Comparison of ENCODE assay signal across 13 mouse cellular contexts in genomic region chr7:137593570-137593969, GRCm38 (mm10).
DNase-seq lines count a peak whose midpoint lies in the region; ATAC-seq and TF ChIP-seq lines count a peak whose summit lies in the region.
"Had no signal": no experiment of that assay in that cellular context is flagged by ENCODE, and none has a peak within 500 bp of the region (broad histone marks: within the 10 kb centered on the region; RNA-seq: fewer than 3 reads in every experiment).

No protein-coding gene starts in this region.

- no peak for TF ChIP-seq CTCF in C2C12 (IDR thresholded peaks at IDR 0.05; ENCODE audit: control insufficient read depth, insufficient read depth, insufficient read length)
- no peak for TF ChIP-seq CTCF in spleen, adult 2 months (IDR thresholded peaks at IDR 0.05; ENCODE audit: extremely low read depth, insufficient read depth, insufficient read length, insufficient replicate concordance)

- intact Hi-C loops in heart, postnatal 10 days (cut with DNase I) = no loop called here
- intact Hi-C loops in gastrocnemius, postnatal 14 days (cut with DNase I; ENCODE audit: low total_unique reads) = no loop called here

- 61% methylated on average over 8 of the region's 8 CpGs for WGBS in heart, embryonic 10.5 days
- 5% methylated on average over 8 of the region's 8 CpGs for WGBS in spleen, adult 2 months
- WGBS in hindbrain, embryonic 11.5 days = 74% methylated on average over 8 of the region's 8 CpGs

- H3K4me1 ChIP-seq in heart, embryonic 10.5 days = no peaks in the 10 kb centered on the region
- H3K4me1 ChIP-seq in spleen, adult 2 months (ENCODE audit: control insufficient read depth, insufficient read depth, insufficient read length) = peaks cover 41% of the 10 kb centered on the region
- no peaks in the 10 kb centered on the region; the same call in 1 of the 2 replicates for H3K4me1 ChIP-seq in hindbrain, embryonic 11.5 days (replicated peaks; ENCODE audit: control insufficient read depth, insufficient read depth, low read length)
- H3K4me1 ChIP-seq: heart, embryonic 15.5 days; liver, embryonic 15.5 days had no signal

- H3K4me3 ChIP-seq in heart, embryonic 10.5 days = no peak overlapping the region
- H3K4me3 ChIP-seq in C2C12 (ENCODE audit: insufficient read depth, poor library complexity, severe bottlenecking) = no peak overlapping the region
- H3K4me3 ChIP-seq in spleen, adult 2 months (ENCODE audit: extremely low read depth, insufficient read depth, insufficient read length) = no peak overlapping the region
- H3K4me3 ChIP-seq in hindbrain, embryonic 11.5 days (ENCODE audit: low read depth, low read length) = no peak overlapping the region
- H3K4me3 ChIP-seq: heart, embryonic 15.5 days; liver, embryonic 15.5 days had no signal

- no peaks in the 10 kb centered on the region for H3K27me3 ChIP-seq in heart, embryonic 10.5 days (ENCODE audit: insufficient read depth, poor library complexity, severe bottlenecking)
- no peaks in the 10 kb centered on the region for H3K27me3 ChIP-seq in C2C12 (ENCODE audit: control insufficient read depth, insufficient read depth, insufficient read length)
- H3K27me3 ChIP-seq in spleen, adult 2 months (ENCODE audit: control insufficient read depth, insufficient read depth, low read length) = no peaks in the 10 kb centered on the region
- H3K27me3 ChIP-seq in hindbrain, embryonic 11.5 days (ENCODE audit: control insufficient read depth, insufficient read depth, low read length) = no peaks in the 10 kb centered on the region
- H3K27me3 ChIP-seq: heart, embryonic 15.5 days; liver, embryonic 15.5 days had no signal

- H3K27ac ChIP-seq in heart, embryonic 10.5 days = no peak overlapping the region
- H3K27ac ChIP-seq in spleen, adult 2 months (ENCODE audit: insufficient read depth, low read length) = peak overlapping the region; percentile 95
- no peak overlapping the region for H3K27ac ChIP-seq in hindbrain, embryonic 11.5 days (ENCODE audit: low read depth, low read length)
- H3K27ac ChIP-seq: heart, embryonic 15.5 days; liver, embryonic 15.5 days had no signal

- H3K36me3 ChIP-seq in heart, embryonic 10.5 days = no peaks in the 10 kb centered on the region
- no peaks in the 10 kb centered on the region for H3K36me3 ChIP-seq in C2C12 (ENCODE audit: control insufficient read depth, insufficient read depth)
- H3K36me3 ChIP-seq in spleen, adult 2 months (ENCODE audit: control insufficient read depth, insufficient read depth, low read length) = no peaks in the 10 kb centered on the region
- no peaks in the 10 kb centered on the region for H3K36me3 ChIP-seq in hindbrain, embryonic 11.5 days (ENCODE audit: control insufficient read depth, insufficient read depth, low read length)
- H3K36me3 ChIP-seq: heart, embryonic 15.5 days; liver, embryonic 15.5 days had no signal

- no peak overlapping the region for H3K4me2 ChIP-seq in hindbrain, embryonic 11.5 days (replicated peaks; ENCODE audit: low read depth, low read length)
- H3K4me2 ChIP-seq: heart, embryonic 15.5 days; liver, embryonic 15.5 days had no signal

- no peaks in the 10 kb centered on the region for H3K79me3 ChIP-seq in C2C12 (ENCODE audit: low read depth)

- H3ac ChIP-seq in C2C12 (ENCODE audit: control insufficient read depth, insufficient read length, low read depth) = no peak overlapping the region

- no peak for TF ChIP-seq POLR2A in spleen, adult 2 months (IDR thresholded peaks at IDR 0.05; ENCODE audit: low read depth, low read length)

- H3K9ac ChIP-seq in hindbrain, embryonic 11.5 days (ENCODE audit: low read depth, low read length) = no peak overlapping the region
- H3K9ac ChIP-seq: heart, embryonic 15.5 days; liver, embryonic 15.5 days had no signal

- no peaks in the 10 kb centered on the region for H3K9me3 ChIP-seq in heart, embryonic 10.5 days
- no peaks in the 10 kb centered on the region for H3K9me3 ChIP-seq in hindbrain, embryonic 11.5 days (ENCODE audit: control insufficient read depth, low read length)
- H3K9me3 ChIP-seq: heart, embryonic 15.5 days; liver, embryonic 15.5 days had no signal

- no peak for ATAC-seq in hindbrain, embryonic 11.5 days (ENCODE audit: low FRiP score)
- ATAC-seq: forebrain, embryonic 14.5 days had no signal

- no peaks in the 10 kb centered on the region for H3K79me2 ChIP-seq in C2C12 (ENCODE audit: control insufficient read depth, insufficient read depth)

- DNase-seq in heart, postnatal 10 days = peak; percentile 23 to 24
- DNase-seq in heart, embryonic 10.5 days (ENCODE audit: low spot score) = no peak
- DNase-seq in gastrocnemius, postnatal 14 days = peak; percentile 55
- peak; percentile 68 to 76 for DNase-seq in spleen, adult 2 months (ENCODE audit: low read depth in 1 of 2, low spot score in 2 of 2)
- no peak for DNase-seq in urinary bladder, postnatal 14 days (ENCODE audit: low spot score)
- DNase-seq in layer of hippocampus, adult 9-10 months (ENCODE audit: low spot score) = no peak
- DNase-seq in hindbrain, embryonic 11.5 days (ENCODE audit: low spot score) = no peak
- DNase-seq: cerebellum, postnatal 36 days; kidney, adult 11 months had no signal

TF ChIP-seq in C2C12, 6 proteins besides CTCF, POLR2A, EP300 and RAD21:
- peak; percentile 59 for TF ChIP-seq MYOD1 (IDR thresholded peaks at IDR 0.05; ENCODE audit: control insufficient read depth, insufficient read length, low read depth)
- TF ChIP-seq MYOG (IDR thresholded peaks at IDR 0.05; ENCODE audit: control insufficient read depth, extremely low read depth, insufficient read length) = no peak

Comparison
In these comparisons a context has a peak if more than half of its experiments do, and no peak if none do; other contexts are left out.
1. DNase-seq: peak in heart, postnatal 10 days (2 of 2), gastrocnemius, postnatal 14 days (single experiment) and spleen, adult 2 months (2 of 2); none in heart, embryonic 10.5 days (single experiment), urinary bladder, postnatal 14 days (single experiment), layer of hippocampus, adult 9-10 months (single experiment) and hindbrain, embryonic 11.5 days (single experiment).